Mouse (Mus musculus) 416B (cell line): ENCODE measurements at regions not wholly inside any gene's neighbourhood (a gene's known extent, or its start where the extent isn't known, plus 50 kb on each side); places are given as distances from the start of the nearest gene placed in this dataset.

Experiments used
- DNase-seq: peaks from one replicate; pipeline ENCODE4 v3.0.0; 2011; ENCODE audit warnings: low read depth

DNA sequence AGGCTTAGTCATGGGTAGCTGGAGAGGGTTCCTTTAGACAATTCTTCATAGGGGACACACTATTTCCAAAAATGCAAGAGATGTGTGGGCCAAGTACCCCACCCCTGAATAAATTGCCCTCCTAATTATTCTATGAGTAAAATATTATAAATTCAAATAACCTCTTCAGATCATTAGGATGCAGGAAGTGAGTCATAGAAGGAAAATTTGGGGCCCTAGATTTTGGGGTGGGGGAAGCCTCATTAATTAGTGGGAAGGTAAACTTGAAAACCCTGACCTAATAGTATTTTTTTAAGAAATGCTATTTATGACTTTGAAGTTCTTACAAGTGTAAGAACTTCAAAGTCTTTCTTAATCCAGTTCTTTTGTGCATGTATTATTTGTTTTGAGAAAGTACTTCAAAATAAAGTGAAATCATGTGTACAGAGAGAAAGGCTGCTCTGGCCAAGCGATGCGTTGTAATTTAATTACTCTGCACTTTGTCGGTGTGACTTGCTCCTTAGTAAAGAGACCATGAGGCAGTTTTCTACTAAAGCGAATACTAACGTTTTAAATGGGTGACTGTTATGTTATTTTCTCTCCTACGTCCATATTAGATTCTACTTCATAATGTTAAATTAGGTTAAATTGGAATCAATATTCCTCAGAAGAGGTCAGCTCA, 200.6 kb downstream of the Tgfb2 start:
- DNase-seq: no peak

DNA sequence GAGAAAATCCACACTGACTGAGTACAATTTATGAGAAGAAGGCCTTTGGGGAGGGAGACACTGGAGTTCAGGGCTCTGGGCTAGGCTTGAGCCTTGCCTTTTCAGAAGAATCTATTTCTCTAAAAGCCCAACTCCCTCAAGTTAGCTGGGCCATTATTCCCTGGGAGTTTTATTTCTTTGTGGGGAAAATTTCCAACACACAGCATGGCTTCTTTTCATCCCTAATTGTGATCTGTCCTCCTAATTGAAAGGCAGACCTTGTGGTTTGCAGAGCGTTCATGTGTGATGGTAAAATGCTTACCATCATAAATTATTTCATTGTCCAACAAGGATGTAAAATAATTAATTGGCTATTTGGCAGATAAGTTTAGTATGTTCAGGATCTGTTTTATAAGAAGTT, 204.1 kb downstream of the Tgfb2 start:
- DNase-seq: no peak

DNA sequence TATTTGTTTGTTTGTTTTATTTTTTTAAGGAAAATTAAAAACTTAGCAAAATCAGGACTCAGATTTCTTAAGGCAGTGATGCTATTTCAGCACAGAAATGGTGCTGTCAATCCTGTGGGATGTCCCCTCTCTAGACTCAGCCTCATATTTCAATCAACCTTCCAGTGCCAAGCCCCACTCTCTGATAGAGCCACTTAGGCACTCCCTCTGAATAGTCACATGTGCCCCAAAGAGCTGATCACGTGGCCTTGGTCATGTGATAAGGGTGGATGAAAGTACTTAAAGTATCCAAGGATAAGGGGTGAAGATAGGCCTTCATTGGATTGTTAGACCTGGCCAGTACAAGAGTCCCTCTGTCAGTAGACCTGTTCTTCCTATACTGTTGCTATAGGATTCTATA, 207.9 kb downstream of the Tgfb2 start:
- DNase-seq: no peak

- DNase-seq: no peak
Measured at GRCm38 (mm10) chr1:186497333-186497732, 208.5 kb downstream of the Tgfb2 start.

DNA sequence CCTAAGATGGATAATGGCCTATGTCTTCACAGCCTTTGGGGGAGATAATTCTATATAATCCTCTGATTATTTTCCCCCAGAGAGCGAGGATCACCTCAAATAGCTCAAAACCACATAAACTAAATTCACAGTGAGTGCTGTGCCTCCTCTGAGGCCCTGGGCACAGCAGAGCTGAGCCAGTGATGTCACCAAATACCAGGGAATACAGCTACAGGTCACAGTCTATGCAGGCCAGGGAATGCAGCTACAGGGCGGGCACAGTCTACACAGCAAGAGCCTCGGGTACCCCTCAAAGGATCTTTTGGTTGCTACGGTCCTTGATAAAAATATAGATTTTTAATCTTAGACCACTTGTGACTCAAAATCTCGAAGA, 211.4 kb downstream of the Tgfb2 start:
- no peak for DNase-seq

GRCm38 (mm10) chr1:186493664-186494410, 212.0 kb downstream of the Tgfb2 start:
- DNase-seq: no peak

DNA sequence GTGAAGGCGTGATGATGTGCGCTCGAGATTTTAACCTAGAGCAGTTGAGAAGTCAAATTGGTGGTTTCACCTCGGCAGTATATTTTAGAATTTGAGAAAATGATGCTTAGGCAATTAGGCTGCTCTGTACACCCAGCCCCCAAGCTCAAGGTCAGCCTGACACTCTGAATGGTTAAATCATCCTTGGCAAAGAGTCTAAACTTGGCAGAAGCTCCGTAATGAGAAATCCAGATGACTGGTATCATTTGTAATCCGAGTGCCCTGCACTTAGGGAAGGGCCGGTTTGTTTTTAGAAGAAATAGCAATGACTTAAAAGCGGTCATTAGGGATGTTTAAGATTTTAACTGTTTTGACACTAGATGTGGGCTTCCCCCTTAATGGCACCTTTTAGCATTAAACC, 223.6 kb downstream of the Tgfb2 start:
- no peak for DNase-seq

DNA sequence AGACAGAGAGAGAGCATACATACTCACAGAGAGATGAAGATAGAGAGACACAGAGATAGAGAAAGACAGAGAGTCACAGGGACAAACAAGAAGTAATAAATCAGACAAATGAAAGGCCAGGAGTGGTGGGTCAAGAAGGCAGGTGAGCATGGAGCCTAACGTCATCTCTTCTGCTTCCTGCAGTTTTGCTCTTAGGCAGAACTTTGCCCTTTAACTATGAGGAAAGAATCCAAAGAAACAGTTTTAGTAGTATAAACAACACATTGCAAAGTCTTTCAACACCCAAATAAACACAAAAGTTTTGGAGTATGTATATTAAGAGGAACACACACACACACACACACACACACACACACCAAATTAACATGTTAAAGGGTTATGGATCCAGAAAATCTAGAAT, 225.8 kb downstream of the Tgfb2 start:
- DNase-seq: no peak

DNA sequence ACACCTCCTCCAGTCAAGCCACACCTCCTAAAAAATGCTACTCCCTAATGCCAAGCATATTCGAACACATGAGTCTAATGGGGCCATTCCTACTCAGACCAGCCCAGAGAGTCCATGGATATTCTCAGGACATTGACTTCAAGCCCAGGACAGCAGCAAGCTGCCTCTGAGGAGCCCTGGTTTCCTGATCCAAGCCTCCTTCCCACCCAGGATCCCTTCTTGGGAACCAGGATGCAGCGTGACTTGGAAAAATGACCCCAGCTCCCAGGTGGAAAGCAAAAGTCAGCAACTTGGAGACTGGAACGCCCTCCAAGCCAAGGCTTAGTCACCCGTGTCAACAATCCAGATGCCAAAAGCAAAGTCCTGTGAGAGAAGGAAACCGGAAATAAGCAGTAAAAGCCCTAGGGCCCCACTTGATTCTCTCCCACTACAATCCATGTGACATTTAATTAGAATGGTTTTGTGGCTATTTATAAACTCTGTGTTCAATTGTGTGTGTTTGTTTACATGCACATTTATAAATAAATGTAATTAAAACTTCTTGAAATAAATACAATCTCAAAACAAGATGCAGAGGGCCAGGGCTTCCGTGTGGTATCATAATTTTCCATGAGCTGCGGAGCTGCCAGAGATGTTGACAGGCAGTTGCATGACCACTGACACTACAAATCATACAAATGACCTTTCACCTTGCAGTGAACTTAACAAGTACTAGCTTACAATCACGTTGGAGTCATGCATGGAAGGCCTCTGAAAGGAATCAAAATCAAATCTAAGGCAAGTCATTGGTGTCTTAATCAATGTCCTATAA, 227.2 kb downstream of the Tgfb2 start:
- no peak for DNase-seq

- no peak for DNase-seq
Measured at GRCm38 (mm10) chr1:186474844-186475243, 230.9 kb downstream of the Tgfb2 start.

GRCm38 (mm10) chr1:186474385-186474784, 231.4 kb downstream of the Tgfb2 start:
- DNase-seq: no peak

- DNase-seq: no peak
Measured at GRCm38 (mm10) chr1:186472955-186473354, 232.8 kb downstream of the Tgfb2 start.

DNA sequence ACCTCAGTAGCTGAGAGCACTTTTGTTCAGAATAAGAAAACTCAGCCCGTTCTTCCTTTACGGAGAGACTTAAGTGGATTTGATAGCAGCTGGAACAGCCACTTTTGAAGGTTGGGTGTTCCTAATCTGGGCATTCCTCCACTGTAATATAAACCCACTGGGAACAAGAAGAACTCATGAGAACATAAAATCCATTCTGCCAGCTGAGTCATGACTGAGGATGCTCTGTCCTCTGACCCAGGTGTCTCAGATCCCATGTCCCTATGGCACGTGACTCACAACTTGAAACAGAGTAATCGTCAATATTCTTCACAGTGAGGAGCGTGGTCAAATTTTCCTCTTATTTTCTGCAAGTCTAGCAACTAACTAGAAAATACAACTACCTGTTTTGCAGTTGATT, 240.3 kb downstream of the Tgfb2 start:
- DNase-seq: no peak

GRCm38 (mm10) chr1:186460742-186461141, 245.0 kb downstream of the Tgfb2 start:
- DNase-seq: no peak

DNA sequence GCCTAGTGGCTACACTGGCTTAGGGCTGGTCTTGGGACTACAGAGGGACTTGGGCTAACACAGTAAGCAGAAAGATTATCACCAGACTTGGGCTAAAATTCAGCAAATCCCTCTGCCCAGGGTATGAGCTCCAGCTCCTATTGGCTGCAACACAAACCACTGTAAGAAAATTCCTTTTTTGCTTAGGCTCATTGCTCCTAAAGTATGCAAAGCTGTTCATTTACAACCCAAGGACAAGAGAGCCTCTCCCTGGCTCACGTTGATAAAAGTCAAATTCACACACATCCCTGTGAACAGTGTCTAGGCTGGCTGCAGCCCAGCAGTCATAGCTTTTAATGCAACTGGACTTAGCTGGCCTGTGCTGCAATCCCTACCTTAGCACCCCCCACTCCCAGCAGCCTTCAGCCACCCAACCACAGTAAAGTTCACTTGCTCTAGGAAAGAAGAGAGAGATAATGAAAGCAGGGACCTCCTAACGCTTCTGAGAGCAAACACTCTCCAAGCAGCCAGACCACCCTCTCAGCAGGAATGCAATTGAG, 247.6 kb downstream of the Tgfb2 start:
- no peak for DNase-seq

- DNase-seq: no peak
Measured at GRCm38 (mm10) chr1:186457098-186457497, 248.7 kb downstream of the Tgfb2 start.

GRCm38 (mm10) chr1:186456131-186456530, 249.7 kb downstream of the Tgfb2 start:
- DNase-seq: peak; percentile 2

DNA sequence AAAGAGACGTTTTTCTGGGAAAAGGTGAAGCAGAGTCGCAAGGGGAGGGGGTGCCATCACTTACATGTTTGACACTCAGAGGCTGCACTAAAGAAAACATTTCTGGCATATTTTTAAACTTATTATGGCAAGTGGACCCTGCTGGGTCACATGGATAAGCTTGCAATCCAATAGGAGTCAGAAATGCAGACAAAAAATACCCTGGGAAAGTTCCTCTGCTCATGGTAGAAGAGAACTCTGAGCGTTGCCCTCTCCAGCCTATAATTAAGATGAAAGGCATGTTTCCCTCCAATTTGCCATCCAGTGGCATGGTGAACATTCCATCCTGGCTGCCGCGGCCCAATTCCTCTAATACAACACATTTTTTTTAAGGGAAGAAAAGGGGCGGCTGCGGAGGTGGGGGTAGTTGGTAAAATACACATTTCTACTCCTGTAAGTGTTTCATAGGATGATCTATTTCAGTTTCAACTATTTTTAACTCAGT, 250.6 kb downstream of the Tgfb2 start:
- DNase-seq: no peak

DNA sequence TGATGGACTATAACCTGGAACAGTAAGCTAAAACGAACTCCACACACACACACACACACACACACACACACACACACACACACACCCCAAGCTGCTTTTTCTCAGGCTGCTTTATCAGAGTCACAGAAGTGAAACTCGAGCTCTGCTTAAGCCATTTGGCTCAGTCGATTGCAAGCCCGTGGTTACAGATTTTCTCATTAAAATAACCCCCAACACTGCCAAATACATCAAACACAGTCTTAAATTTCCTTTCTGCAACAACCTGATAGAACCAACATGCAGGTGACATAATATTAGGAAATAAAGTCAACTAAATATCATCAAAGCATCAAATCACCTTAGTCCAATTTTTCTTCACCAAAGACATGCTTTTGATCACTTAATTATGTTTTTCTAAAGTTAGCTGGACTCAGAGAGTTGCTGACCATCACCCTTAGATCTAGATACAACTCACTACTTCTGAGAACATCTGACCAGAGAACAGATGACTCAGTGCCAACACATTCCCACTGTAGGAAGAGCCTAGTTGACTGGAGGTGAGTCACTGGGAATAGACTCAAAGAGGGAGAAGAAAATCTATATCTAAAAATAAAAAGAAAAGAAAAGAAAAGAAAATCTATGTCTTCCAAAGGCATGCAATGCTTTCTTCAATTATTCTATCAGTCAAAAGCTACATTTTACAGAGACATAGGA, 251.2 kb downstream of the Tgfb2 start:
- no peak for DNase-seq

GRCm38 (mm10) chr1:186448841-186449650, 256.7 kb downstream of the Tgfb2 start:
- DNase-seq: no peak

DNA sequence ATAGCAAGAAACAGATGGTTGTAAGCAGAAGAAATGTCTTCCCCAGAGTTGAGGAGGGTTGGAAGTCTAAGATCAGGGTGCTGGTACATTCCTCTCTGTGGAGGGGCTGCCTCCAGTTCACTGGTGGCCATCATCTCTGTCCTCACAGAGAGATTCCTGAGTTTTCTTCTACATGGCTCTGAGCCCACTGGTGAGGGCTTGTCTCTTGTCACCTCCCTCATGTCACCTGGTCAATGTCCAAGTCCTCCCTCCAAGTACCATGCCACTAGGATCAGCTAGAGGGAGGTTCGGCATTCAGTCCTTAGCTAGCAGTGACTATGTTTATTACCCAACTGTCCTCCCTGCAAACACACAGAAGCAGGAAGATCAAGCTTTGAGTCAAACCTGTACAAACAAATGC, 258.3 kb downstream of the Tgfb2 start:
- DNase-seq: no peak
